Mouse (Mus musculus) stomach, postnatal 0 days (tissue): Measurements from ENCODE around the gene Gamt.

Experiments
- CTCF ChIP-seq: IDR thresholded peaks from 2 replicates; pipeline ENCODE4 v1.5.1; 2016; ENCODE audit warnings: antibody characterized with exemption, low read depth, mild to moderate bottlenecking, moderate library complexity
- EP300 ChIP-seq: optimal IDR thresholded peaks from 2 replicates; pipeline ENCODE3; 2016; ENCODE audit warnings: antibody characterized with exemption

DNA sequence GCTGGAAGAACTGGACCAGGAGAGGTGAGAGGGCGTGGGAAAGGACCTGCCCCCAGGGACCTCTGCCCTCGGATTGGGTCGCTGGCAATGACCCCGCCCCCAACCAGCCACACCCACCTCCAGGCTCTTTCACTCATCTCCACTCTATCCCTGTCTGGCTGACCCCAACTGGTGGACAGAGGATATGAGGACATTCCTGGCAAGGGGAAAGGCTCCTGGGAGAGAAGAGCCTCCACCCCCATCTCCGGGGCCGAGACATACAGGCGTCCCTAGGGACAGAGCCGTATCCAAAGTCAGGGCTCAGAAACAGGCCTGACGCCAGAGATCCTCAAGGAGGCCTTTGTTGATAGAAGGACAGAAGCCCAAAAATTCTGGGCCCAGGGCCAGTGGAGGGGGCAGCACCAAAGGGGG lies 41.7 kb upstream of the Gamt start:
- TF ChIP-seq CTCF = no peak
- no peak for TF ChIP-seq EP300
